Mouse (Mus musculus): ENCODE data around the gene Pou3f1.
A peak's percentile ranks its signal among the peaks of the same experiment; 100 is the strongest.

Gene Pou3f1

GRCm38 (mm10) chr4:124656518-124656853, at the start of gene Pou3f1:
Gene Pou3f1 (plus strand): TSS chr4:124656807.
- no peak for DNase-seq (ENCODE audit: low spot score in 2 of 2)

GRCm38 (mm10) chr4:124607166-124607565, 49.4 kb upstream of the Pou3f1 start:
- DNase-seq (ENCODE audit: low spot score in 2 of 2): peak in 1 of 2 experiments; percentile 45

GRCm38 (mm10) chr4:124610066-124610465, 46.5 kb upstream of the Pou3f1 start:
- no peak for DNase-seq (ENCODE audit: low spot score in 2 of 2)

- DNase-seq (ENCODE audit: low spot score in 2 of 2): no peak
These were observed 45.9 kb upstream of the Pou3f1 start, which contains the start of gene 3100002H09Rik for GRCm38 (mm10) chr4:124610703-124611102. Gene 3100002H09Rik (minus strand): TSS chr4:124610803.

- DNase-seq (ENCODE audit: low spot score in 2 of 2): no peak
These were observed 44.8 kb upstream of the Pou3f1 start for GRCm38 (mm10) chr4:124611768-124612167.

- no peak for DNase-seq (ENCODE audit: low spot score in 2 of 2)
These were observed 42.4 kb upstream of the Pou3f1 start for GRCm38 (mm10) chr4:124614189-124614588.

- no peak for DNase-seq (ENCODE audit: low spot score in 2 of 2)
These were observed 41.1 kb upstream of the Pou3f1 start for GRCm38 (mm10) chr4:124615406-124615960.

- no peak for DNase-seq (ENCODE audit: low spot score in 2 of 2)
These were observed 40.6 kb upstream of the Pou3f1 start for GRCm38 (mm10) chr4:124615986-124616385.

- DNase-seq (ENCODE audit: low spot score in 2 of 2): no peak
These were observed 40.0 kb upstream of the Pou3f1 start for GRCm38 (mm10) chr4:124616636-124617035.

GRCm38 (mm10) chr4:124618599-124618998, 38.0 kb upstream of the Pou3f1 start:
- no peak for DNase-seq (ENCODE audit: low spot score in 2 of 2)

- no peak for DNase-seq (ENCODE audit: low spot score in 2 of 2)
These were observed 35.2 kb upstream of the Pou3f1 start for GRCm38 (mm10) chr4:124621406-124621805.

- DNase-seq (ENCODE audit: low spot score in 2 of 2): no peak
These were observed 34.0 kb upstream of the Pou3f1 start for GRCm38 (mm10) chr4:124622566-124622965.

- DNase-seq (ENCODE audit: low spot score in 2 of 2): peak; percentile 28 to 53
These were observed 32.5 kb upstream of the Pou3f1 start for GRCm38 (mm10) chr4:124624111-124624581.

- no peak for DNase-seq (ENCODE audit: low spot score in 2 of 2)
These were observed 29.8 kb upstream of the Pou3f1 start for GRCm38 (mm10) chr4:124626836-124627235.

- DNase-seq (ENCODE audit: low spot score in 2 of 2): no peak
These were observed 25.2 kb upstream of the Pou3f1 start for GRCm38 (mm10) chr4:124631456-124631855.

GRCm38 (mm10) chr4:124632856-124633255, 23.8 kb upstream of the Pou3f1 start:
- DNase-seq (ENCODE audit: low spot score in 2 of 2): no peak

GRCm38 (mm10) chr4:124633281-124633680, 23.3 kb upstream of the Pou3f1 start:
- DNase-seq (ENCODE audit: low spot score in 2 of 2): no peak

- no peak for DNase-seq (ENCODE audit: low spot score in 2 of 2)
These were observed 16.9 kb upstream of the Pou3f1 start for GRCm38 (mm10) chr4:124639715-124640114.

- no peak for DNase-seq (ENCODE audit: low spot score in 2 of 2)
These were observed 12.7 kb upstream of the Pou3f1 start for GRCm38 (mm10) chr4:124643859-124644258.

GRCm38 (mm10) chr4:124644974-124645433, 11.6 kb upstream of the Pou3f1 start:
- DNase-seq (ENCODE audit: low spot score in 2 of 2): no peak

- DNase-seq (ENCODE audit: low spot score in 2 of 2): no peak
These were observed 10.0 kb upstream of the Pou3f1 start for GRCm38 (mm10) chr4:124646591-124646990.

GRCm38 (mm10) chr4:124647909-124648308, 8.7 kb upstream of the Pou3f1 start:
- no peak for DNase-seq (ENCODE audit: low spot score in 2 of 2)

- DNase-seq (ENCODE audit: low spot score in 2 of 2): no peak
These were observed 3.7 kb upstream of the Pou3f1 start for GRCm38 (mm10) chr4:124652886-124653285.

All from frontal cortex, postnatal 14 days (tissue).